Mouse (Mus musculus): ENCODE data around the gene Exoc7. TPM values are rescaled to one million over a fixed set of nuclear protein-coding genes. Genes with fewer than 3 reads are reported as not detected.

The Exoc7 gene
- polyA plus RNA-seq, 1 experiment = 40.4 TPM

- DNase-seq (ENCODE audit: low spot score) = no peak
Observed at GRCm38 (mm10) chr11:116244580-116244979, 62.5 kb downstream of the Exoc7 start.

- DNase-seq (ENCODE audit: low spot score) = no peak
Observed at GRCm38 (mm10) chr11:116241744-116242235, 65.2 kb downstream of the Exoc7 start.

- DNase-seq (ENCODE audit: low spot score) = no peak
Observed at GRCm38 (mm10) chr11:116239797-116240196, 67.2 kb downstream of the Exoc7 start.

Other genes with a start within 250 kb of the Exoc7 start
- 4.5 and 5.6 TPM in 2 replicates for gene Unc13d, start 229.3 kb downstream of the Exoc7 start, polyA plus RNA-seq (2012; rRNA removed)
- 119 and 147 TPM in 2 replicates for gene Wbp2, start 220.2 kb downstream of the Exoc7 start, polyA plus RNA-seq (2012; rRNA removed)
- 33.1 and 40.7 TPM in 2 replicates for gene Trim47, start 180.0 kb downstream of the Exoc7 start, polyA plus RNA-seq (2012; rRNA removed)
- gene Trim65, start 176.1 kb downstream of the Exoc7 start, polyA plus RNA-seq (2012; rRNA removed) = 9.6 and 11.8 TPM in 2 replicates
- 21.4 and 29.3 TPM in 2 replicates for gene Mrpl38, start 168.4 kb downstream of the Exoc7 start, polyA plus RNA-seq (2012; rRNA removed)
- 46.8 and 47.7 TPM in 2 replicates for gene Fbf1, start 139.1 kb downstream of the Exoc7 start, polyA plus RNA-seq (2012; rRNA removed)
- gene Ten1, start 108.4 kb downstream of the Exoc7 start, polyA plus RNA-seq (2012; rRNA removed) = 45.1 and 57.1 TPM in 2 replicates
- 94.7 and 106 TPM in 2 replicates for gene Acox1, start 108.2 kb downstream of the Exoc7 start, polyA plus RNA-seq (2012; rRNA removed)
- gene Evpl, start 69.2 kb downstream of the Exoc7 start, polyA plus RNA-seq (2012; rRNA removed) = 16.9 and 24.7 TPM in 2 replicates
- 75.0 and 78.3 TPM in 2 replicates for gene Srp68, start 33.0 kb downstream of the Exoc7 start, polyA plus RNA-seq (2012; rRNA removed)
- gene Galr2, start 26.3 kb downstream of the Exoc7 start, polyA plus RNA-seq (2012; rRNA removed) = 9.5 and 12.9 TPM in 2 replicates
- gene Foxj1, start 28.2 kb upstream of the Exoc7 start, polyA plus RNA-seq (2012; rRNA removed) = 0.24 and 0.34 TPM in 2 replicates
- 5.0 and 8.3 TPM in 2 replicates for gene Rnf157, start 105.8 kb upstream of the Exoc7 start, polyA plus RNA-seq (2012; rRNA removed)
- gene Ubald2, start 126.9 kb upstream of the Exoc7 start, polyA plus RNA-seq (2012; rRNA removed) = 89.8 and 104 TPM in 2 replicates
- 0.06 and 0.12 TPM in 2 replicates for gene Qrich2, start 159.0 kb upstream of the Exoc7 start, polyA plus RNA-seq (2012; rRNA removed)
- 154 and 165 TPM in 2 replicates for gene Prpsap1, start 187.0 kb upstream of the Exoc7 start, polyA plus RNA-seq (2012; rRNA removed)
- gene Sphk1, start 223.7 kb upstream of the Exoc7 start, polyA plus RNA-seq (2012; rRNA removed) = 18.2 and 21.8 TPM in 2 replicates

Data from urinary bladder, adult 2 months (tissue).